Mouse (Mus musculus) left cerebral cortex, adult 2 months (tissue): ENCODE results near the gene Myadm. TPM values are rescaled to one million over a fixed set of nuclear protein-coding genes. Genes with fewer than 3 reads are reported as not detected.
A peak's percentile ranks its signal among the peaks of the same experiment; 100 is the strongest.
"Not testable (repeated sequence)": the region's sequence is repeated elsewhere in the genome, so short reads cannot be mapped to it uniquely, and the experiment has no call there.

ENCODE experiments used
- DNase-seq, 2 experiments: peaks; one replicate each; pipeline ENCODE4 v3.0.0; 2021 to 2022; ENCODE audit warnings: low spot score in 2 of 2, mixed read lengths in 1 of 2; ENCODE audit errors: extremely low spot score in 1 of 2
- H3K27ac ChIP-seq: fragments of 200-600 bp; 2 replicates; pipeline ENCODE4 v1.8.1; 2022
- H3K4me3 ChIP-seq: fragments of 200-600 bp; 2 replicates; pipeline ENCODE4 v1.8.1; 2022
- CTCF ChIP-seq: fragments of 200-600 bp; IDR thresholded peaks from 2 replicates; pipeline ENCODE4 v1.8.1; 2022; ENCODE audit warnings: antibody characterized with exemption, mild to moderate bottlenecking, moderate library complexity
- intact Hi-C: fragments of 180-260 bp; cut with DNase I; formaldehyde crosslinking; loops from one replicate; pipeline ENCODE4 v1.15.1; 2025
- total RNA-seq, 2 experiments: library from RNA; stranded (reverse); gene quantifications; 2 replicates each; pipeline ENCODE4 v1.2.3; 2021

Gene Myadm
- total RNA-seq, 2 experiments from 2014 or later: 61.9 to 62.1 TPM

- no peak for DNase-seq
- intact Hi-C loops: no loop called here
Observed at GRCm38 (mm10) chr7:3291764-3292163, 2.9 kb downstream of the Myadm start.

DNA sequence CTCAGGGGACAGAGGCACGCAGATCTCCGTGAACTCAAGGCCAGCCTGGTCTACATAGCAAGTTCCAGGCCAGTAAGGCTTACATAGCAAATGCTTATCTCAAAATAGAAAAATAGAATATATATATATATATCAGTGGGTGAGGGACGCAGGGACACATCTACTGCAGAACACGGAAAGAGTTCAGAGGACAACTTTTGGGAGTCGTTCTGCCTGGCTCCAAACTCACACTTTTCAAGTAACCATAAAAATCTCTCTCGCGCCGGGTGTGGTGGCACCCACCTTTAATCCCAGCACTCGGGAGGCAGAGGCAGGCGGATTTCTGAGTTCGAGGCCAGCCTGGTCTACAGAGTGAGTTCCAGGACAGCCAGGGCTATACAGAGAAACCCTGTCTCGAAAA lies 3.4 kb downstream of the Myadm start:
- H3K4me3 ChIP-seq, DNase-seq, intact Hi-C loops, H3K27ac ChIP-seq: not testable (repeated sequence)

More at GRCm38 (mm10) chr7:3291764-3292163, 2.9 kb downstream of the Myadm start:
- Histone ChIP-seq H3K27ac (no peak overlapping the region), H3K4me3 (no peak overlapping the region)
- TF ChIP-seq CTCF: no peak

- TF ChIP-seq CTCF: no peak
- intact Hi-C loops: no loop called here
- Histone ChIP-seq H3K4me3 (peak overlapping the region; percentile 19; the same call in 1 of the 2 replicates), H3K27ac (peak overlapping the region; percentile 29; the same call in 1 of the 2 replicates)
- DNase-seq: peak in 1 of 2 experiments; percentile 53
Observed at GRCm38 (mm10) chr7:3292791-3293190, 3.9 kb downstream of the Myadm start.

DNA sequence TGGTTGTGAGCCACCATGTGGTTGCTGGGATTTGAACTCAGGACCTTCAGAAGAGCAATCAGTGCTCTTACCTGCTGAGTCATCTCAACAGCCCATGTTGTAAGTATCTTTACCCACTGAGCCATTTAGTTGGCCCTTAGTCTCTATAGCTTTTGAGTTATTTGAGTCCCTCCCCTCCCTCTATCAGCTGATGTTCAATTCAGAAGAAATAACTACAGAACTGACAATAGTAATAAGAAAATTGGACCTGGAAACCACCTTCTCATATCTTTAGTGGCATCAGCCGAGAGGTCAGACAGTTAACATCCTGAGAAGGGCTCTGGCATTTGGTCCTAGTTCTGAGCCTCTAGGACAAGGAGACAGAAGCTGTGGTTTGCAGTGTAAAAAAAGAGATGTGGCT lies 5.9 kb downstream of the Myadm start:
- Histone ChIP-seq H3K4me3 (no peak overlapping the region), H3K27ac (no peak overlapping the region)
- intact Hi-C loops: no loop called here
- TF ChIP-seq CTCF: no peak
- no peak for DNase-seq

- TF ChIP-seq CTCF: no peak
- no peak for DNase-seq
- Histone ChIP-seq H3K4me3 (no peak overlapping the region), H3K27ac (no peak overlapping the region)
- intact Hi-C loops: no loop called here
Observed at GRCm38 (mm10) chr7:3295321-3296110, 6.6 kb downstream of the Myadm start.

DNA sequence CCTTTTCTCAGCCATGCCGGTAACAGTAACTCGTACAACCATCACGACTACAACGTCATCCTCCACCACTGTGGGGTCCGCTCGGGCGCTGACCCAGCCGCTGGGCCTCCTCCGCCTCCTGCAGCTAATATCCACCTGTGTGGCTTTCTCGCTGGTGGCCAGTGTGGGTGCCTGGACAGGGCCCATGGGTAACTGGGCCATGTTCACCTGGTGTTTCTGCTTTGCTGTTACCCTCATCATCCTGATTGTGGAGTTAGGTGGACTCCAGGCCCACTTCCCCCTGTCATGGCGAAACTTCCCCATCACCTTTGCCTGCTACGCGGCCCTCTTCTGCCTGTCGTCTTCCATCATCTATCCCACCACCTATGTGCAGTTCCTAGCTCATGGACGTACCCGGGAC lies 7.8 kb downstream of the Myadm start:
- TF ChIP-seq CTCF: no peak
- no peak overlapping the region for H3K27ac ChIP-seq
- intact Hi-C loops: no loop called here
- DNase-seq: no peak
- no peak overlapping the region for H3K4me3 ChIP-seq

DNA sequence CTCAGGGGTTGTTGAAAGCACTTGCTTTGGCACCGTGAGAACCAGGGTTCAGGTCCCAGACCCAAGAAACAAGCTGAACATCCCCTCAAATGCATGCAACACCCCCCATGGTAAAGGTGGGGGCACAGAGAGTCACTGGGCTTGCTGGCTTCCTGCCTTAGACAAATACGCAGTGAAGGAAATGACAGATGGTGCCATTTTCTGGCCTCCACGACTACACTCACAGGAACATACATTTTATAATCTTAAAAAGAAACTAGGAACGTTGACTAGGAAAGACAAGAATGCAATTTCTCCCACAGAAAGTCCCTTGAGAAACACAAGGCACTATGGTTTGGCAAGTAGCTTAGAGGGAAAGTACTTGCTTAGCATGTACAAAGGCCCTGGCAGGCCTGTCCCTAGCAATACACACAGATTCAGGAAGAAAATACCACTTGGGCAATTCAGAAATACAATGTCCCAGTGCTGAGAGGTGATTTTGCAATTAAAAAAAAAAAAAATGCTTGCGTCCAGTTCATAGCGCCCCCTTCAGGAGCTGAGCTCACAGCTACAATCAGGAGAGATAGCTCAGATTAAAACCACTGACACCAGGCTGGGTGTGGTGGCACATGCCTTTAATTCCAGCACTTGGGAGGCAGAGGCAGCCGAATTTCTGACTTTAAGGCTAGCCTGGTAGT lies 11.2 kb downstream of the Myadm start:
- TF ChIP-seq CTCF: peak; percentile 57
- H3K27ac ChIP-seq: peak overlapping the region; percentile 63
- intact Hi-C loops: loop anchor here (5.0 to 10.0 kb wide), 2 partner anchors 38 to 75 kb away; no protein-coding TSS in a partner anchor
- DNase-seq: no peak
- no peak overlapping the region for H3K4me3 ChIP-seq

GRCm38 (mm10) chr7:3300891-3301627 lies 12.2 kb downstream of the Myadm start:
- Histone ChIP-seq H3K4me3 (no peak overlapping the region), H3K27ac (no peak overlapping the region; the same call in 1 of the 2 replicates)
- intact Hi-C loops: loop anchor here (5.0 to 10.0 kb wide), 2 partner anchors 39 to 76 kb away; no protein-coding TSS in a partner anchor
- no peak for TF ChIP-seq CTCF
- no peak for DNase-seq

- intact Hi-C loops: loop anchor here (5.0 to 10.0 kb wide), 2 partner anchors 40 to 77 kb away; no protein-coding TSS in a partner anchor
- no peak for TF ChIP-seq CTCF
- DNase-seq: peak; percentile 33 to 53
- Histone ChIP-seq H3K4me3 (peak overlapping the region; percentile 74), H3K27ac (peak overlapping the region; percentile 67)
Observed at GRCm38 (mm10) chr7:3301628-3302555, 13.0 kb downstream of the Myadm start.

- H3K27ac ChIP-seq: peak overlapping the region; percentile 78
- DNase-seq: no peak
- peak overlapping the region; percentile 74 for H3K4me3 ChIP-seq
- intact Hi-C loops: loop anchor here (5.0 to 10.0 kb wide), 2 partner anchors 40 to 78 kb away; no protein-coding TSS in a partner anchor
- peak; percentile 68 for TF ChIP-seq CTCF
Observed at GRCm38 (mm10) chr7:3302556-3303275, 13.8 kb downstream of the Myadm start.
